Mouse (Mus musculus): ENCODE results near the gene Cradd. TPM values are rescaled to one million over a fixed set of nuclear protein-coding genes. Genes with fewer than 3 reads are reported as not detected.

Cradd gene
- total RNA-seq, 2 experiments from 2014 or later: 13.0 to 14.0 TPM

DNA sequence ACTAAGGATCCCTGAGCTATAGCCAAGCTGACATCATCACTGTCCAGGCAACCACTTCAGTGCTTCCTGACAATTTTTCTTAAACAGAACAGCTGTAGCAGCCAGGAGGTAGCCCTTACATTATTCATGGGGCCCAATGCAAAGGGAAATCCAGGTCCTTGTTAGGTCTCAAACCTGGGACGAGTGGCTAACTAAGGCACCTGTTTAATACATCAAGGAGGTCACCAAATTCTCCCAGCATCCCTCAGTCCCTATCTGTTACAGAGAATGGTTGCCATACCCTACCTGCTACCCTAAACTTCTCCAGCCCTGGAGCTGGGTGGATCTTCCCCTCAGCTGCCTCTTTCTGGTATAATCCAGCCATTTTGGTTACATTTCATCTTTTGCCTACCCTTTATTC, 10.9 kb upstream of the Cradd start:
- DNase-seq (ENCODE audit: low spot score in 2 of 2): no peak

DNA sequence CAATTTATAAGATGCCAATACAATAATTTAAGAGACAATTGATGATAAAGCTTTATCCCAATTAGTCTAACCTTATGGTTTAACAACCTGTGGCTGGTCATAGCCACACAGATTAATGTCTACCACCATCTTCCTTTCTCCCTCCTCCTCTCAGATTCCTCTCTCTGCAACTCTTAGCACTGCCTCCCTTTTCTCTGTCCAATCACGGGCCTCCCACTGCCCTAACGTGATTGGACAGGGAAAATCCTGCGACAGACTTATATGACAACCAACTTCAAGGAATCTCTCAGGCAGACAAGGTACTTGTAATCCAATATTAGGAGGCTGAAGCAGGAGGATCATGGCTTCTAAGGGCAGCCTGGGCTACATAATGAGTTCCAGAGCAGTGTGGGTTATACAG, 8.7 kb upstream of the Cradd start:
- DNase-seq (ENCODE audit: low spot score in 2 of 2): no peak

DNA sequence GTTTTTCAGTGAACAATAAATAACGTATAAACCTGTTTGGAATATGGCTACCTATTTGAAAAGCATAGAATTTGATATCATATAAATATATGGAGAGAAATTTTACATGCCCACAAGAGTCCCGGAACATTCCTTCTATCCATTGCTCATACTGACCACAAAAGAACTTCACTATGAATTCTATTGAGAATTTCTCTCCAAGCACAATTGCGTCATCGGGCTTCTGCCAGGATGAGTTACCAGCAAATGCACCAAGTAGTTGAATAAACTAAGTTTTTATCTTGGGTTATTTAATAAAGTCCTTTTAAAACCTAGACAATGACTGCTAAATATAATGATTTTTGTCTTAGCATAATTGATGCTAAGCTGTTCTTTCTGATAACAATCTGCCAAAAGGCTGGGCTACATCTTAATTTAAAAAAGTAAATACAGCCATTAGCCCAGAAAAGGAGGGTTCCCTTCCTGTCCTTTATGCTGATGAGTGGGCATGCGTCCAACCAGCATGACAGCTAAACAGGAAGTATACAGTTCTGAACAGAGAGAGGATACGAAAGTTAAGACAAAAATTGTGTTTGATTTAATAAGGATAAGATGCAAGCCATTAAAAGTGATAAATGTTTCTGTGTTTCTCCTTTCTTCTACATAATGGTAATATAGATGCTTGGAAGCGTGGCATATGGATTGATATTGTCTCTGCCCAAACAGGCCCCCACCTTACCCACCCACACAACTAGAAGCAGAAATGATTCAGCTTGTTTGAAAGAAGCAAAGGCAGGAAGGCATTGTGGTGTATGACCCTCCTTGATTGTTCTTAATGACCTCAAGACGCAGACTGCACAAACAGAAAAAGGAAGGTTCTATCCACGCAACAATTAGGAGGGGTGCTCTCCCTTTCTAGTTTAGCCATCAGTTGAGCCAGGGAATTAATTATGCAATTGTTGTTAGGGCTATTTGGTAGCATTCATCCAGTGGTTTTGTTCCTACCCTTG, 6.7 kb upstream of the Cradd start:
- no peak for DNase-seq (ENCODE audit: low spot score in 2 of 2)

DNA sequence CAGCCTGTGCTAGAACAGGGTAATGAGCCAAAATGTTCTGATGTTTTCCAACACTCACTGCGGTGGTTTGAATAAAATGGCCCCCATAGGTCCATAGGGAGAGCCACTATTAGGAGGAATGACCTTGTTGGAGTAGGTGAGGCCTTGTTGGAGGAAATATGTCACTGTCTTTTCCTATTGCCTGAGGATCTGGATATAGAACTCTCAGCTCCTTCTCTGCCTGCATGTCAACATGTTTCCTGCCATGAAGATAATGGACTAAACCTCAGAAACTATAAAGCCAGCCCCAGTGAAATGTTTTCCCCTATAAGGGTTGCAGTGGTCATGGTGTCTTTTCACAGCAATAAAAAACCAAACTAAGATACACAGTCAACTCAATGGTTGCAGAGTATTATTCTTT, 6.0 kb upstream of the Cradd start:
- DNase-seq (ENCODE audit: low spot score in 2 of 2): no peak

GRCm38 (mm10) chr10:95324278-95324631, 322 bp upstream of the Cradd start:
- no peak for DNase-seq (ENCODE audit: low spot score in 2 of 2)

GRCm38 (mm10) chr10:95322076-95323070, 1.6 kb downstream of the Cradd start:
- DNase-seq (ENCODE audit: low spot score in 2 of 2): no peak

DNA sequence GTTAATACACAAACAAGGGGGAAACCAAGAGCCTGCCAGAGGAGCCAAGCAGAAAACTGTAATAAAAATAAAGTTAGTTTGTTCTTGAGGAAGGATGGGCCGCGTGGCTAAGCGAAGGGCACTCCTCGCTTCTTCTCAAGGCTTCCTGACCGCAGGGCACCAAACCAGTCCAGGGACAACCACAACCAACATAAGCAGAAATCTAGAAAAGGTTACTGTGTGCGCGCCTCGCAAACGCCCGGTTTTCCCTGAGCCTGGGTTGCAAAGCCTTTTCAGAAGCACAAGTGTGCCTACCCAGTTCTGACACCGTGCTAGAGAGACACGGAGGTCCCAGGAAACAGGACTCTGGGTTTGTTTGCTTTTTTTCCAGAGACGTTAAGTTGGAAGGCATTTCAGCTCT, 4.9 kb downstream of the Cradd start:
- DNase-seq (ENCODE audit: low spot score in 2 of 2): no peak

DNA sequence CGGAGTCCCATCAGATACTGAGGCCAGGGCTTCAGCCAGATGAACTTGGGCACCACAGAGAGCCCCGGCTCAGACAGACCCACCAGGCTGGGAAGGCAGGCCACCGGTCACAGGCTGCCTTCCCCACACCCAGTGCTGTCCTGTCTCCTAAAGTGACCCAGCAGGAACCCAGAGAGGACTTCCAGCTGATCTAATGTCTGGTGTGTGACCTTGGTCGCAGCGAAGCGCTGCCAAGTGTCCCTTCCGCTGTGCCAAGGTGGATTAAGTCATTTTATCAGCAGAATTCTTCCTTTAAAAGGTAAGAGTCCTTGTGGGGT, 5.6 kb downstream of the Cradd start:
- DNase-seq (ENCODE audit: low spot score in 2 of 2): no peak

GRCm38 (mm10) chr10:95317581-95318391, 6.1 kb downstream of the Cradd start:
- no peak for DNase-seq (ENCODE audit: low spot score in 2 of 2)

DNA sequence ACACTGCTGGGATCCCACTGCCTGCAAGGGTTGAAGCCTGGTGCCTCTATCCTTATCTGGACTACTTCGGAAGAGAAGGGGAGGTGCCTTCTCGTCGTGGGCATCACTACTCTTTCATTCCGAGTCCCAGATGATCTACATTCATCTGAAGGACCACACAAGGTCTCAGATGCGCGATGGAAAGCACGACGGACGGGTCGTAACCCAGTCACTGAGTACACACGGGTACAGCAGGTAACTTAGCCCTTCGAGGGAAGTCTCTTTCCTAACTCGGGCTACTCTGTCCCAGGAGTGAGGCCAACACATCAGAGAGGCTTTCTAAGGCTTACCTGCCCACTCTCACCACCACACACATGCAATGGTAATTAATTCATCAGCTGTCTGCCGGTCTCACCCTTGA, 6.8 kb downstream of the Cradd start:
- DNase-seq (ENCODE audit: low spot score in 2 of 2): no peak

DNA sequence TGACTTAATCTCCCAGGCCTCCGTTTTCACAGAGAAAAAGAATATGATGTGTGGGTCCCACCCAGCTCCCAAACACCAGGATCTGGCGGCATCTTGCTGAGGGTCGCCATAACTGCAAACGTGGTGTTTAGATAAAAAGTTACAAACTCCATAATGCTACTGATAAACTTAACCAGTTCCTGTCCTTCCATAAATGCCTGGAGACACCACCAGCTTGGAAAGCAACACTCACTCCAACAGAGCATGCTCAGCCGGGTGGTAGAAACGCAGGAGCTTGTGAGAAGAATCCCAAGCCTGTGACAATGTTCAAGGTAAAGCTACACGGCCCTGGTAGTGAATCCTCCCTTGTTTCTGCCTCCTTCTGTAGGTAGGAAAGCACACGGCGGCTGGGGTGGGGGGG, 7.3 kb downstream of the Cradd start:
- DNase-seq (ENCODE audit: low spot score in 2 of 2): no peak

- DNase-seq (ENCODE audit: low spot score in 2 of 2): no peak
Observed at GRCm38 (mm10) chr10:95315801-95316474, 8.0 kb downstream of the Cradd start.

GRCm38 (mm10) chr10:95315321-95315720, 8.6 kb downstream of the Cradd start:
- no peak for DNase-seq (ENCODE audit: low spot score in 2 of 2)

GRCm38 (mm10) chr10:95314019-95314418, 9.9 kb downstream of the Cradd start:
- DNase-seq (ENCODE audit: low spot score in 2 of 2): no peak

DNA sequence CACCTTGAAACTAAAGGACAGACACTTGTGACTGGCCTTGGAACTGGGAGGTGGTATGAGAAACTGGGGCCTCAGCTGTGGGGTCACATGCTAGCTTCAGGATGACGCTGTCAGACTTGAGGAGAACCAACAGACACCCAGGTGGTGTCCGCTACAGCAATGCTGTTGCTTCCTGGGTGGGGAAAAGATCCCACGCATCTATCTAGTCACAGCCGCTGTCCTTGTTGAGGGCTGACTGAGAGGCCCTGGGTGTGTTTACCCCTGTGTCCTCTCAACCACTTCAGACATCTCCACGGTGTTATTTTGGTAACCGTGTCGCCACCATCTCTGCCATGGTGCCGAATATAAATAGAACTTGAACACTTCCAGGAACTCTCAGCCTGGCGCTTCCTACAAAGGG, 10.4 kb downstream of the Cradd start:
- no peak for DNase-seq (ENCODE audit: low spot score in 2 of 2)

- no peak for DNase-seq (ENCODE audit: low spot score in 2 of 2)
Observed at GRCm38 (mm10) chr10:95310688-95311441, 13.1 kb downstream of the Cradd start.

DNA sequence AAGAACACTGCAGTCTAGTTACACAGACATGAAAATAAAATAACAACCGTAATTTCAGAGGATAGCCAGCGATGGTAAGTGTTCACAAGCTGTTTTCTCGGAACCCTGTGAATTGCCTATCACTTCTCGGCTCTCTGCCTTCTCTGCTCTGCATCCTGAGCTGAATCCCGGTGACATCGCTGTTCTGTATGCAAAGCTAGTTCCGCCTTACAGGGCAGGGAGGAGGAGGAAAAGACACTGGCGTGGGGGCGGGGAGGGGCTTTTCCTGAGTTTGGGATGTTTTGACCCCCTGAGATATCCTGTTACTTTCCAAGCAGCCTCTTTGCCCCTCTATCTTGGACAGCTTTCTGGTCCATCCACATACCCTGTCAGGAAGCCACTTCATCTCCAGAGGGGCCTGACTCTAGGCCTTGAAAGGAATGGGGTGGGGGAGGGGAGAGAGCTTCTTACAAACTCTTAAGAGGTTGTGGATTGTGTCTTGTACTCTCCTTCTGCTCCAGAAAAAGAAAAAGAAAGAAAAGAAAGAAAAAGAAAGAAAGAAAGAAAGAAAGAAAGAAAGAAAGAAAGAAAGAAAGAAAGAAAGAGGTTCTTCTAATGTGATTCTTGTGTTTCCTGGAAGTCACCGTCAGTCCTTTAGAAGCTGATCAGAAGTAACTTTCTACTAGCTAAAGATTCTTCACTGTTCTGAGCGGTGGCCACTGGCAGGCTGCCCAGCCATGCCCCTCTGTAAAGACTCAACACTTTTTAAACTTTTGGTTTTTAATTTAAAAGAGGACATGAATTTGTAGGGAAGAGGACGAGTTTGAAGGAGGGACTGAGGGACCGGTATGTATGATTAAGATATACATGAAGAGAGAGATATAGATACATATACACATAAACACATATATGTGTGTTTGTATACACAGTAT, 14.3 kb downstream of the Cradd start:
- no peak for DNase-seq (ENCODE audit: low spot score in 2 of 2)

DNA sequence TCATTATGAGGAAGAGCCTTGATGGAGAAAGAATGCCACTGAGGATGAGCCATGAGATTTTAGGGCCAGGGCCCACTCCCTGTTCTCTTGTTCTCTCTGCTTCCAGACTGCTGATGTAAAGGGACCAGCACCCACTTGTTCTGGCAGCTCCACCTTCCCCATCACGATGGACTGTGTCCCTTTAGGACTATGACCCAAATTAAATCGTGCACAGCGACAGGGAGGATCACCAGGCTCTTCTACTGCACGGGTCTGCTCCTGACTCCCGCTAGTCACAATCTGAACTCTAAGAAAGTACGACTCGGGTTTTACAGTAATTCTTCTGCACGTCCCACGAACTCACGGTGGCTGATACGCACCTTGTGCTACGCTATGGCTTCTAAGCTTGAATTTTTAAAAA, 14.9 kb downstream of the Cradd start:
- no peak for DNase-seq (ENCODE audit: low spot score in 2 of 2)

GRCm38 (mm10) chr10:95307916-95308315, 16.0 kb downstream of the Cradd start:
- DNase-seq (ENCODE audit: low spot score in 2 of 2): no peak

All from adrenal gland, postnatal 4 days (tissue).